Mouse (Mus musculus) cerebellum, adult 18-20 months (tissue): ENCODE results near the gene Nbas.

ENCODE experiments used
- DNase-seq, 2 experiments: peaks; one replicate each; pipeline ENCODE4 v3.0.0; 2021

Nbas gene

DNA sequence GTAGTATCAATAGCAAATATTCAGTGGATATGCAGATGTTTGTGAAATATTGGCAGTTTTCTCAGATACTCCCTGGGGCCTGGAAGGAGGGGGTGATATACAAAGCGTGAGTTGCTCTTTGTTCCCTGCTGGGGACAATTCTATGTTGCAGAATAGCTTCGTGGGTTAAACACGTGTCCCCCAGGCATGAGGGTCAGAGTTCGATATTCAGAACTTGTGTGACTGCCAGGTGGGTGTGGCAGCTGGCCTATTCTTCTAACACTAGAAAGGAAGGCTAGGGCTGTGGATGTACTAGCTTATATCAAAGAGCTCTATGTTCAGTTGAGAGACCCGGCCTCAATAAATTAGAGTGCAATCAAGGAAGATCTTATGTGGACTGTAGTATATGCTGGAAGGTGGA, 274.9 kb downstream of the Nbas start:
- no peak for DNase-seq

DNA sequence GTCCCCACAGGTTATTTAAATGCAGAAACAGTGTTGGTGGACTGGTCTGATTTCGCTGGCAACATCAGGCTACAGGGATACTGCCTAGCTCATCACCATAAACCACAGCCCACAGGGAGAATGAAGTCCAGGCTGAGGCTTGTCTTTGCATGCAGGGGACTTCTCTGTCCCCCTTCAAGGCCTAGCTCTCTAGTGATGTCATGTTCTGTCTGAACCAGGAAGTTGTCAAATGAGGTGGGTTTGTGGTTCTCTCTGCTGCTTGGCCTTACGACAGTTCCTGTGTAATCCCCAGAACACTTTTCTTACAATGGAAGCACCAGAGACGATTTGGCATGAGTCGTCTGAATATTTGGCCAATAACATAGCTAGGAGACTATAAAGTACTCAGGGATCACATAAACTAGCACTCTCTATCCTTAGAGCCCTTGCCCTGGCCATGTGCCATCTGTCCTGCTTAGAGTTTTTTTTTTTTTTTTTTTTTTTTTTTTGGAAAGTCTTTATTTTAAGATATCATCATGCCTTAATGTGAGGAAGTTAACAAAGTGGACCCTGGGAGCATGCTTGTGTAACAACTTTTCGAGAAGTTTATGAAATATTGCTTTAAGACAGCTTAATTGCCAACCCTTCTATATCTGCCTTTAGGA, 294.8 kb downstream of the Nbas start:
- DNase-seq = no peak

DNA sequence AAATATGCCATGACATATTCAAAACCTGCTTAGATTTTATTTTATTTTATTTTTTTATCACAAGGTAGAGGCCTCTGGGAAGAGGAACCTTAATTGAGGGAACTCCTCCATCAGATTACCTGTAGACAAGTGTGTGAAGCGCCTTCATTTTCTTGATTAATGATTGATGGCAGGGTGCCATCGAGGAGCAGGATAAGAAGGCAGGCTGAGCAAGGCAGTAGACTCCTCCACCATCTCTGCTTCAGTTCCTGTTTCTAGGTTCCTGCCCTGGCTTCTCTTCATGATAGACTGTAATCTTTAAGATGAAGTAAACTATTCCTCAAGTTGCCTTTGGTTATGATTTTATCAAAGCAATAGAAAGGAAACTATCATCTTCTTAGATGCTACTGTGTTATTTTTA, 295.4 kb downstream of the Nbas start:
- no peak for DNase-seq

DNA sequence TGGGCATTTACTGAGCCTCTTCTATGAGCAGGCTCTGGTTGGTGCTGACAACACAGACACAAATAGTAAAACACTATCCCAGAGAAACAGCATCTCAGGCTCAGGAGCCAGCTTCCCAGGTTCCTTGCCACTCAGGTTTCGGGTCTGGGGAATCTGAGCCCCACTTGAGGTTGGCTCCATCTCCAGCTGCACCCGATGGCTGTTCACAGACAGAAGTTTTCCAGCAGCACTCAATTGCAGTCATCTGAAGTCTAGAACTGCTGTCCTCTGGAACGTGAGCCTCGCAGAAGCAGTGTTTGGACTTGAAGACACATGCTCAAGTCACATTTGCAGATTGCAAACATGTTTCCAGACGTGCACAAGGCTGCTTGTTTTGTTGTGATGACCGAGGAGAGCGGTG, 297.5 kb downstream of the Nbas start:
- DNase-seq = no peak

DNA sequence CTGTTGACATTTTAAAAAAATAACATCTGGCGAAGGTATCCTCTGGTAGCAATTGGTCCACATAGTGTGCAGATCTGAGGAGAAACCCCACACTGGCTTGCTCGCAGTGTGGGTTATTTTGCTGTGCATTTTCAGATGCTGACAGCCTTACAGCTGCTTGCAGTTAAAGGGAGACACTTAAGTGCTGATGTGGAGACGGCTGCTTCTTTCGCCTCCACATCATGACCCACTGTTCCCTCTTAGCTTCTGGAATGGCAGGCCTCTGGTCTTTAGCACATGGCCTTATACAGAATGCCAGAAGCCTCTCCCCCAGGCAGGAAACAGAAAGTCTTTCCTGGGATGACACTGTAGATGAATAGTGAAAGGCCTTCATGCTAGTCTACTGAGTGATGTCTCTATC, 306.2 kb downstream of the Nbas start:
- DNase-seq = no peak

DNA sequence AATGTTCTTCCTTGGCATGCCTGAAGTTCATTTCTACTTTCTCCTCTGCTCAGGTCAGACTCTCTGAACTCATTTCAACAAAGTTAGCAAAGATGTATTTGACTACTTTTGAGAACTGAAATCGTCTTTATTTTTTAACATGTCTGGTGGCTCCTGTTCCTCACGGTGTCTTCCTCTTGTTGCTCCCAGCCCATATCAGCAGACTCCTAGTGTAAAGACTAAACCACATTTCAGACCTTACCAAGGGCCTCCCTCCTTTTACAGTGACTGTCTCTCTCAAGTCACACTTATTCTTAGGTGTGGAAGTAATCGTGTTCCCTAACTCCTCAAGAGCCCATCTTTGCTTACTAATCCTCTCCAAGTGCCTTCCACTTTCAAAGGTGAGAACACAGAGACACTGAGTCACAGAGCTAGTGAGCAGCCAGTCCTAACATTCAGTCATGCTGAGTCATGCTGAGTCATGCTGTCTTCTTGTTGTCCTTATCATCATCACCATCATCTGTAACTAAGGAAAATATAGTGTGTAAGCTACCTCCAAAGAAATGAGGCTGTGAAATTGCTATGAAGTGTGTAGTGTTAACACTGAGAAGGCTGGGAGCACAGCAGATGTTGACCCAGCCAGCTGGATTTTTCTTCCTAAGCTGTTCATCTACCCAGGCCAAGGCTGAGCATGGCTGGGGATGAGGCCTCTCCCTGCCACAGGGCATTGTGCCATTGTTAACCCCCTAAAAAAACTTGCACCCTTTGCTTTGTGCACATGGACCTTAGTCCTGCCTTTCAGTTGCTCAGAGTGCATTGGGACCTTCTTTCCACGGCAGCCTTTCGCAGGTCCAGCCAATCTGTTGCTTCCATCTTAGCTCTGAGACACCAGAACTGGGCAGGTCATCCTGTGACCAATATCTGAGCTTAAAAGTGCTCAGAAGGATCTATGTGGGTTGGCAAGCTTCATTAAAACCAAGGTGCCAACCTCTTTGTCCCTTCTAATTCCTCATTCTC, 307.0 kb downstream of the Nbas start:
- no peak for DNase-seq

DNA sequence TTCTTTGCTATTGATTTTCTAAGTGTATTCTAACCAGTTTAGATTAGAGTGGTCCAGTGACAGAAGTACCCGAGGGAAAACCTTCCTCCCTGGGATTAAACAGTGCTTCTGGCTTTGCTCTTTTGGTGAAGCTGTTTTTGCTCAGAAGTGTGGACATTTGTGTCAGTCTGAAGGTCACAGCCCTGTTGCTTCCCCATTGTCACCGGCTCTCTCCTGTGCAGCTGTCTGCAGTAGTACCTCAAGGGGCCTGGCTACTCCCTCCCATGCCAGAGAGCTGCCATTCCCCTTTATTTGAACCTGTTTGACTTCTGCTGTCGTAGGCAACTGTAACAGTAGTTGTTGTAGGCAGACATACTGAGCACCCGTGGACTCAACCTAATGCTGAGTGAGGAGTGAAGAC, 307.8 kb downstream of the Nbas start:
- DNase-seq = no peak

DNA sequence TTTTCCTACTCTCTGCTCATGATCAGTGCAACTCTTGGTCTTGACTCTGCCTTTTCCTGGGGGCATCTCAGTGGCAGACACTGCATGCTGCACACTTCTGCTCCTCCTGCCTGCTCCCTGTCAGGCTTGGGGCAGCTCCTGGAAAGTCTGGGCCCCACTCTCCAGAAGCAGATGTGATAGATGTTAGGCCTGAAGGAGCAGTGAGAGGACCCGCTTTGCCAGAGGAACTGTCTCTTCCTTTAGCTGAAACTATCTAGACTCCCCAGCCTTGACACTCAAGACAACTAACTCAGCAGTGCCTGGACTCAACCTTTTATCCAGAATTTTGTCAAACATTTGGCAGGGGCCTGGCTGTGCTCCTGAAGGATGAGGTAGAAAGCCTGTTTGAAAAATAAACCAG, 311.9 kb downstream of the Nbas start:
- DNase-seq = no peak

DNA sequence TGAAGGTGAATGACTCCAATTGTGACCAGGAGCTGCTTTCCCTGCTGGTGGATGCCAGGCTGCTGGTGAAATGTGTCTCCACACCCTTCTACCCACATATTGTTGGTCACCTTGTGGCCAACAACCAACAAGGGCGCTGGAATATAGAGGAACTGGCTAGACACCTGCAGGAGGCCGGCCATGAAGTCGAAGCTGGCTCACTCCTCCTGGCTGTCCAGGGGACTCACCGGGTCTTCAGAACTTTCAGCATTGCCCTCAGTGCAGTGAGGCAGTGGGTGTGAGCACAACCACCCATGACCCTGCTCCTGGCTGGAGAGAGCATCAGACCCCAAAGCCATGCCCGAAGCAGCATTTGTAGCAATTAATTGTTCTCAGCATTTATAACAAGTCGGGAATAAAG, 314.5 kb downstream of the Nbas start:
- no peak for DNase-seq

DNA sequence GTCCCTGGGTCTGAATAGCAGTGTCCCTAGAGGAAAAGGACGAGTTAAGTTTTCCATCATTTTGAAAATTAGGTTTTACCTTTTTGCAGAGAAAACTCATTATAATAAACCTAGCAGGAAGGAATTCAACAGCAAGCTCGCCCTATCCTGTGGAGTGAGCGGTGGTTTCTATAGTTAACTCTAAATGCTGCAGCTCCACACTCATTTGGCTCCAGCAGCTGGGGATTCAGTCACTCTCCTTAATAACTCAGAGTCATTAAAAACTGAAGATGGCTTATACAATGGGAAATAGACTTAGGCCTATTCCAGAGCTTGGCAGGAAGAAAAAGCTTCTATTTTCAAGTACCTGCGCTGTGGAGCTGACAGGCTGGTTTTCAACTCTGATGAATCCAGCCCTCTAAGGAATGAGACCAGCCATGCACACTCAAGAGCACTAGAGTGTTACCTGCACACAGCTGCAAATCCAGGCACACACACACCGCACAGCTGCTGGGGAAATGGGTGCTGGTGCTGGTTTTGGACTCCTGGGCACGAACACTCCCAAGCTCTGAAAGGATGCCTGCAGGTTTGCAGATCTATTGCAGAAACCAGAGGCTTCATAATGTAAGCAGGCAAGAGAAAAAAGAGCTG, 316.7 kb downstream of the Nbas start:
- DNase-seq = no peak

DNA sequence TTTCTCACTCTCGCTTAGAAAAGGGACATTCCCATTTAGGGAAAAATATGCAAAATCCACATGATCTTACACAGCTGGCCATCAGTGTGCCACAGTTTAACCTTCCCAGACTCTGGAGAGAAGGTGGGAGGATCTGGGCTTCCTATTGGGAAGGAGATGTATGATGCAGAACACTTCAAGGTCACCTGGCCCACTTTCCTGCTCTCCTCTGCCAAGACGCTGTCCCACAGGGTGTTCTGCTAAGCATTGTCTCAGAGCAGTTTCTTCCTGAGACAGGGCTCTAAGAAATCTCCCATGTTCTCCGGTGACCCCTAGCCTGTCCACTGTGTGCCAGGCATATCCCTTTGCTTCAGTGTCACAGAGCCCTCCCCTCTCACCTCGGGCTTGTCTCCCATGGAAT, 318.7 kb downstream of the Nbas start:
- no peak for DNase-seq

DNA sequence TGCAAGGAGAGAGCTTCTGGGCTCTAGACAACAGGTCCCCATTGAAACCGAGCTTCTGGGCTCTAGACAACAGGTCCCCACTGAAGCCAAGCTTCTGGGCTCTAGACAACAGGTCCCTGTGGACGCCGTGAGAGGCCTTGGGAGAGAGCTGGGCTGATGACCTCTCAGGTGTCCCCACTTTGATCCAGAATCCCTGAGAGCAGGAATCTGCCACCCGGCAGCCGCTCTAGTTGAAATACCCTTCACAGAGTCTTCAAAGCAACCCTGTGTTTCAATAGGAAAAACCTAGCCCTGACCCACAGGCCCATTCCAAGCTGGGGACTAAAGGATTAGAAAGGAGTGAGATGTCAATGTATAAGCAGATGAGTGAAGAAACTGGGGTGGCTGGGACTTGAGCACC, 320.1 kb downstream of the Nbas start:
- no peak for DNase-seq

DNA sequence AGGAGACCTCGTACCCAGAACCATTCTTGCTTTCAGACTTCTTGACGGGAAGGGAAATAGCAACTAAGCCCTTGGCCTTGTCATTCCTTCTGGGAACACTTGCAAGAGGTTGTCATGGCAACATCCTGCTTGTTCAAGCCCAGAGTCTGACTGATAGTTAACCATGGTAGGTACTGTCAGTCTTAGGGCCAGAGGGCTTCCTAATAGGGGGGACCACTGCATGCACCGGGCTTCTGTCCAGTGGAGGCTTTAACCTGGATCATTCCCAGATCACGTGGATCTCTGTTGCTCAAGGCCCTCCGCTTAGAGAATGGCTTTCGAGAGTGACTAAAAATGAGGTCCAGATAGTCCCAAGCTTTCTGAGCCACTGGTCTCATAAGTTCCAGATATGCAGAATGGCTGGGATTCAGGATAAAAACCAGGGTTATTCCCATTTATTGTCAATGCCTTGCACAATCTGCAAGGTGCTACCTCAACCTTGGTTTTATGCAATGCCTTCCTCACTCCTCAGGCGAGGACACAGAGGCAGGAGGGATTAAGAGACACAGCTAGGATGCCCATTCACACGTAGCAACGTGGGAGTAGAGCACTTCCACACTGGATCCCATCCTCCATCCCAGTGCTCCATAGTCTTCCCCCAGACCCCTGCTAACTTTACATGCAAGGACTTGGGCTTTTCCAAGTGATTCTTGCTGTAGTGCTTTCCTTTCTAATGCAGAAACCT, 326.0 kb downstream of the Nbas start:
- no peak for DNase-seq

DNA sequence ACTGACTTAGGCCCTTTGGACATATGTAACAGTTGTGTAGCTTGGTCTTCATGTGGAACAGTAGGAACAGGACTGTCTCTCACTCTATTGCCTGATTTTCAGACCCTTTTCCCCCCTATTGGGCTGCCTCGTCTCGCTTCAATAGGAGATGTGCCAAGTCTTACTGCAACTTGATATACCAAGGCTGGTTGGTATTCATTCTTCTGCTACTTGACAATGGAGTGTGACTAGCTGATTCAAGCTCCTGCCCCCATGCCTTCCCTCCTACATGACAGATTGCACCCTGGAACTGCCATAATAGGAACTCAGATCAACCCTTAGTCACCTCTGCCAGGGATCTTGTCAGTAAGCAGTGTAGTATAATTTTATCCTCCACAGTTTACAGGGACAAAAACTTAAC, 328.1 kb downstream of the Nbas start:
- DNase-seq = no peak

DNA sequence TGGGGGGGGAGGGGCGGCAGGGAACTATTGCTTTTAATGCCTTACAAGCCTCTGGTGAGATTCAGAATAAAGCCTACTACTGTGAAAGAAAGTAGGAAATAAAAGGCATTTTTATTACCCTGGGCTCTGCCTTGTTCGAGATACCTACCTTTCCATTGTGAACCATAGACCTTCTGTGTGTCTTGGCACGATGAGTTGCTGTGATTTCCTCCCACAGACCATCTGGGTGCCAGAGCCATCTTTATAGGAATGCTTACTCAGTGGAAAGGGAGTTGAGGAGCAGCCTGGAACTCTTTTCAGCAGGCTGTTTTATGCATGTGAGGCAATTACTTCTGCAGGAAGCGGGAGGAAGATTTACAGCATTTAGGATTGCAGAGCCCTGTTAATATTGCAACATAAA, 329.6 kb downstream of the Nbas start:
- DNase-seq = no peak

DNA sequence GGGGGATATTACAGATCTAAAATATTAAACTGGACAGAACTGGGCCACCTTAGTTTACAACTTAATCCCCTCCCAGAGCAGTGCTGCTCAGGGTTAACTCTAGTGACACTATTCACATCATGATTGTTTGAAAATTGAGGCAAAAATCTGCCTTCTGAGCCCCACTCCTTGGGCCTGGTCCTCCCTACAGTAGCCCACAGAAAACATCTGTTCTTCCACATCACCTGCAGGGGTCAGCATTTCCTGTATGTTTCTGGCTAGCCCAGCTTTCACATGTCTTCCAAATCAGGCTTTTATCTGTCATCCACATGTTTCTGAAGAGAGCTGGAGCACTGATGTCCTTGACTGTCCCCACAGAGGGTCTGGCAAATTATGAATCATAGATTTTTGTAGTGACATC, 333.5 kb downstream of the Nbas start:
- no peak for DNase-seq

DNA sequence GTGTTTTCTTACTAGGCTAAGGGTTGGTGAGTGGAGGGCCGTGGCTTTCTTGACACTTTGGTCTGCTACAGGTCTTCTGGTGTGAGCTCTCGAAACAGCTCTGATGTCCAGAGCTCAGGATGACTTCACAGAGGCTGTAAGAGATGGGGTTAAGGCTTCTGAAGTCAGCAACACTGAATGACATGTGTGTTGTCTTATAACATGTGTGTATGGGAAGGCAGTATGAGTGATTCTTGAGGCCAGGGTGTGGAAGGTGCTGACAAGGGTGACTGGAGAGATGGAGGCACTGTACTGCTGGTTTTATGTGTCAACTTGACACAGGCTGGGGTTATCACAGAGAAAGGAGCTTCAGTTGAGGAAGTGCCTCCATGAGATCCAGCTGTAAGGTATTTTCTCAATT, 338.1 kb downstream of the Nbas start:
- no peak for DNase-seq

DNA sequence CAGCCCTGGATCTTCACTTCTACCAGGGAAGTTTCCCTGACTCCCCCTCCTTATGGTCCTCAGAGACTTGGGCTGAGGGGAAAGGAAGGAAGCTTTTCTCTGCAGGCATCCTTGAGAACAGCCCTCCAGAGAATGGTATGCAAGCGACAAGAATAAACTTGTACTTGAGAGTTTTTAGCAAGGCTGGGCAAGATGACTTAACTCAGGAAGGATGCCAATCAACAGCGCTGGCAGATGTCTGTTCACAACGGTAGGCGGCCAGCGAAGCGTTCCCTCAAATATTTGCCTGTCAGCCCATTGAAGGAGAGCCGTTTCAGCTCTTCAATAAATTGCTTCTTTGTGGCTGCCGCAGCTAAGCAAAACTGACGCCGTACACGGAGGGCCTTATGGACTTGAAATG, 340.1 kb downstream of the Nbas start:
- peak in 1 of 2 experiments; percentile 4 for DNase-seq

DNA sequence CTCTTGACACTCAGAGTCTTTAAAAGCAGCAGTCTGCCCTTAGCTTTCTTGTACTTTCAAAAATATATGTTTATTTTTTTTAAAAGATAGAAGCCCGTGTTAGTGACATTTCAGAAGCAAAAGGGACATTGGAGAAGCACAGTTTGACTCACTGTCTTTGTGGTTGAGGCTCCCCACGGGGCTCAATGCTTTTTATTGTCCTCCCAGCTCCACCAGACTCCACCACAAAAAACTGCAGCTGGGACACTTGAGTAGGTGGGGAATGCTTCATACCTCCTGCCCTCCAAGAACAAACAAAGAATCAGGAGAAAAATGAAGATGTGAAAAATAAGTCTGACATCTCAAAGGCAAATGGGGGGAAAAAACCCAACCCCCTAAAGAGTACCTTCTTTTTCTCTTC, 344.1 kb downstream of the Nbas start:
- no peak for DNase-seq

DNA sequence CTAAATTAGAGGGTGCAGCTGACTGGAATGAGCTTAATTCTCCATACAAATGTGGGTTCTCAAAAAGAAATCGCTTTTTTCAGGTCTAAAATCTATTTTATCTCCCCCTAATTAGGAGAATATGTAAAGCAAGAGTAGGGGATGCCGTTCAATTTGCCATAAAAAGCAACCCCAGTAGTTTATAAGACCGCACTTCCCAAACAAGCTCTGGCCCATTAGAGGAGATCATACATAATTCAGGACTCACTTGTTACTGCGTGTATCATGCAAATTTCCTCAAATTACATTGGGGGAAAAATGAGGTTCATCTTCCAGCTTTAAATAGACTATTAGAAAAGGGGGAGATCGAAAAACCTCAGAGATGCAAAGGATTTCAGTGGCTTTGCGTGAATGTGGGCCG, 346.7 kb downstream of the Nbas start:
- DNase-seq = no peak

DNA sequence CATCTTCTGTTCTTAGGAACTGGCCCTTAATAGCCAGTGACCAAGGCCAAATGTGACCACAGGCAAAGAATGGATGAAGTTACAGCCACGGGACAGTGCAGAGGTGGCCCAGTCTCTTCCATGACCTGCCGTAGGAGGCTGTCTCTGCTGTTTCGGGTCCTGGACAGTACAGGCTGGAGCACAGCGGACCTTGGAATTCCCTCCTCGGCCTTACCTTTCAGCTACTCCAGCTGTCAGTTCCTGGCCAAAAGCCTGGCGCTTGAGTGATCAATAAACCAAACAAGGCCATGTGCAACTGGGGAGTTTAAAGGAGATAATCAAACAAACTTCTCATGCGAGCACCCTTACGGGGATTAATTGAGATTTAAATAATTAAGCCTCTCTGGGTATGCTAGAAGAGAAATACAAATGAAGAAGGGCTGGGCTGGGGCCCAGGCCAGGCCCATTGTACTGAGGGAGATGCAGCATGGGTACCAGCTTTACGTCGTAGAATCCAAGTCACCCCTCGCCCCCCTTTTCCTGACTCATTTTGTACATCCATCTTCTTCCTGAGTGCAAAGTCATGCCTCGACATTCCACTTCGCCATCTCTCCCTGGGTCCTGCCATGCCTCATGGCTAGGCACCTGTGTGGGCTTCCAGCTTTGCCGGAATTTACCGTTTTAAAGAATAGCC, 353.4 kb downstream of the Nbas start:
- DNase-seq = no peak

DNA sequence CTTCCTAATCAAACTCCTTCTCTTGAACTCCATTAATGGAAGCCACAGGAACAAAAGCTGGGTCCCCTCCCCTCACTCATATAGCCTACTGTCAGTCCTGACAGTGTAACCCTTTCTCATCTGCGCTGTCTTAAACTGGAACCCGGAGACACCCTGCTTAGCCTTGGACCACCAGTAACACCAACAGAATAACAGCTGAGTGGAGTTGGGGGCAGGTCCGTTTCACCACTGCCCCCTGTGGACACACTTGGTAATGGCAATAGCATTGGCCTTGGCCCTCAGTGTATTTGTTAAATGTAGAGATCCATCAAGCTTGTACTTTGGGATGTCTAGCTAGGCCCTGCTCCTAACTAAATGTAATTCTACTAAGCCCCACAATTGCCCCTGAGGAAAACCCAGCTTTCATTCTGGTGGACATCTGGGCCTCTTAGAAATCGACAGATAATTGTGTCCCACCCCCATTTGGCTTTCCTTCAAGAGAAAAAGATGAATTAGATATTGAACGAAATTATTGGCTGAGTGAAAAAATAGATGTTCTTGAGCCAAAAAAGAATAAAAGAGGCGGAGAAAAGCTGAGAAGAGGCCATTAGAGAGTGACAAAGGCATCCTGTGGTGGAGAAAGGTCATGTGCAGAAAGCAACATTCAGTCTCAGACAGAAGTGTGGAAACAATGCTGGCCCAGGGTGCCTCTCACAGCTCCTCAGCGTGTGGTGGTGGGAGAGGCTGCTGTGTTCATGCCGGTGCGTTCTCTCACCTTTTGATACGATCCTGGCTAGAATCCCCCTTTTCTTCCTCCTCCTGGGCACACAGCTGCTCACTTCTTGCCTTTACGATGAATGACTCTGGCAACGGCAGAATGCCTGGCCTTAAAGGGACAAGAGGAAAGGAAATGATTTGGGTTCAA, 358.1 kb downstream of the Nbas start:
- peak; percentile 4 to 26 for DNase-seq
